Mouse (Mus musculus) left cerebral cortex, postnatal 4 days (tissue): ENCODE results near the gene Slc22a8. TPM values are rescaled to one million over a fixed set of nuclear protein-coding genes. Genes with fewer than 3 reads are reported as not detected.

Experiments
- total RNA-seq, 2 experiments: library from RNA; stranded (reverse); gene quantifications; 2 replicates each; pipeline ENCODE4 v1.2.3; 2021

Slc22a8 gene
- total RNA-seq, 2 experiments from 2014 or later: 16.0 to 17.9 TPM

Other genes starting within 250 kb of the Slc22a8 start
- gene Slc22a30, start 186.1 kb upstream of the Slc22a8 start, total RNA-seq: not detected
- gene Slc22a6, start 26.8 kb downstream of the Slc22a8 start, total RNA-seq: 10 to 100 TPM; 12.0 TPM
- gene Chrm1, start 72.5 kb downstream of the Slc22a8 start, total RNA-seq: 10 to 100 TPM; 58.0 to 63.6 TPM
- gene Slc3a2, start 132.1 kb downstream of the Slc22a8 start, total RNA-seq: 100 to 1,000 TPM; 166 to 179 TPM
- 10 to 100 TPM; 55.9 to 56.5 TPM for gene Wdr74, start 144.6 kb downstream of the Slc22a8 start, total RNA-seq
- 1 to 10 TPM; 2.7 to 2.8 TPM for gene 1700092M07Rik, start 149.5 kb downstream of the Slc22a8 start, total RNA-seq
- 10 to 100 TPM; 70.8 to 77.5 TPM for gene Stx5a, start 150.2 kb downstream of the Slc22a8 start, total RNA-seq
- gene Nxf1, start 165.8 kb downstream of the Slc22a8 start, total RNA-seq: 100 to 1,000 TPM; 105 to 110 TPM
- gene Tmem223, start 179.7 kb downstream of the Slc22a8 start, total RNA-seq: 100 to 1,000 TPM in 1 of 2 experiments, 10 to 100 TPM in 1; 96.5 to 102 TPM
- 1 to 10 TPM; 8.2 to 9.2 TPM for gene Tmem179b, start 183.2 kb downstream of the Slc22a8 start, total RNA-seq
- gene Taf6l, start 195.2 kb downstream of the Slc22a8 start, total RNA-seq: 10 to 100 TPM; 24.9 to 29.4 TPM
- 10 to 100 TPM; 87.2 to 92.3 TPM for gene Polr2g, start 207.3 kb downstream of the Slc22a8 start, total RNA-seq
- 1 to 10 TPM; 5.1 to 6.8 TPM for gene Zbtb3, start 211.3 kb downstream of the Slc22a8 start, total RNA-seq
- 10 to 100 TPM; 46.0 to 47.2 TPM for gene Ttc9c, start 228.1 kb downstream of the Slc22a8 start, total RNA-seq
- gene Hnrnpul2, start 228.8 kb downstream of the Slc22a8 start, total RNA-seq: 100 to 1,000 TPM; 108 to 116 TPM
- gene AC129217.1, start 238.5 kb downstream of the Slc22a8 start, total RNA-seq: not detected
- gene Bscl2, start 246.2 kb downstream of the Slc22a8 start, total RNA-seq: 10 to 100 TPM; 76.9 to 78.4 TPM
- 100 to 1,000 TPM; 275 to 279 TPM for gene Gng3, start 247.9 kb downstream of the Slc22a8 start, total RNA-seq